20 mouse cellular contexts compared by ENCODE assay signal in the genomic region with DNA sequence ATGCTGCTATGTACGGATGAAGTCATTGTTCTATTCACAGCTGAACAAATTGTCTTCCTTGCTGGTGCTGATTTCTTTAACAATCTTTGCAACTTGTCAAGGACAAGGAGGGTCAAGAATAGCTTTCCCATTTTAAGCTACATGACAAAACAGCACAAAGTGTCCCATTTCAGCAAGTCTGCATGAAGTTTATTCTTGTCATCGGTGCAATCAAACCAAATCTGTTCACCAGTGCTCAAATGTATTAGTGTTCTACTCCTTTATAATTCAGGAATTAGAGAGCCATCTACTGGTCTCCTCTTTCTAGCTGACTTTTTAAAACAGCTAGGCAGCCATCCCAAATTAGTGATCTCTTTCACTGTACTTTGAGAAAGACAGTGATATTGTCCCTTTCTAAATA.
DNase-seq lines count a peak whose midpoint lies in the region; ATAC-seq and TF ChIP-seq lines count a peak whose summit lies in the region.
"Had no signal": no experiment of that assay in that cellular context is flagged by ENCODE, and none has a peak within 500 bp of the region (broad histone marks: within the 10 kb centered on the region; RNA-seq: fewer than 3 reads in every experiment).

No protein-coding gene starts in this region.

- peak; percentile 55 for TF ChIP-seq CTCF in forebrain, postnatal 0 days (IDR thresholded peaks at IDR 0.05; ENCODE audit: low read depth)

- no peaks in the 10 kb centered on the region for H3K4me1 ChIP-seq in forebrain, postnatal 0 days (ENCODE audit: insufficient read depth)
- H3K4me1 ChIP-seq in forebrain, embryonic 13.5 days: no peaks in the 10 kb centered on the region
- H3K4me1 ChIP-seq: heart, embryonic 10.5 days; limb, embryonic 10.5 days; midbrain, embryonic 10.5 days; stomach, embryonic 15.5 days had no signal

- no peaks in the 10 kb centered on the region for H3K36me3 ChIP-seq in forebrain, postnatal 0 days (ENCODE audit: insufficient read depth)
- H3K36me3 ChIP-seq in forebrain, embryonic 13.5 days (ENCODE audit: poor library complexity, severe bottlenecking): no peaks in the 10 kb centered on the region
- H3K36me3 ChIP-seq: heart, embryonic 10.5 days; limb, embryonic 10.5 days; midbrain, embryonic 10.5 days; stomach, embryonic 15.5 days had no signal

- peak; percentile 34; the same call in 1 of the 2 replicates for ATAC-seq in forebrain, postnatal 0 days
- no peak for ATAC-seq in forebrain, embryonic 13.5 days
- ATAC-seq: inflammation-experienced regulatory T-cells, adult 6 months had no signal

- H3K4me2 ChIP-seq in forebrain, postnatal 0 days (ENCODE audit: low read depth): no peak overlapping the region
- H3K4me2 ChIP-seq in forebrain, embryonic 13.5 days: no peak overlapping the region
- H3K4me2 ChIP-seq: stomach, embryonic 15.5 days had no signal

- 42% methylated on average over 2 of the region's 2 CpGs for WGBS in forebrain, postnatal 0 days
- 78% methylated on average over 2 of the region's 2 CpGs for WGBS in forebrain, embryonic 13.5 days

- H3K9ac ChIP-seq in forebrain, postnatal 0 days: no peak overlapping the region
- H3K9ac ChIP-seq in forebrain, embryonic 13.5 days: no peak overlapping the region
- H3K9ac ChIP-seq: liver, embryonic 14.5 days; stomach, embryonic 15.5 days had no signal

- peak; percentile 62 for DNase-seq in forebrain, postnatal 0 days
- peak; percentile 53 for DNase-seq in left cerebral cortex, adult 11 months (ENCODE audit: low spot score)
- DNase-seq in left cerebral cortex, postnatal 4 days: no peak
- peak; percentile 56 for DNase-seq in brain, embryonic 18.5 days (ENCODE audit: low read depth, low spot score)
- DNase-seq in retina, postnatal 1 day: peak; percentile 1
- DNase-seq in adrenal gland, postnatal 10 days: no peak
- DNase-seq: adrenal gland, postnatal 14 days; B cell, adult 2 months; cerebellum, adult 18-20 months; kidney, postnatal 10 days; lung, postnatal 14 days; thymus, postnatal 25 days had no signal

- no peak overlapping the region for H3K4me3 ChIP-seq in forebrain, postnatal 0 days (ENCODE audit: low read depth, low read length)
- H3K4me3 ChIP-seq in forebrain, embryonic 13.5 days: no peak overlapping the region
- H3K4me3 ChIP-seq: erythroblast, embryonic 14.5 days; heart, embryonic 10.5 days; limb, embryonic 10.5 days; midbrain, embryonic 10.5 days; stomach, embryonic 15.5 days had no signal

- H3K9me3 ChIP-seq in forebrain, postnatal 0 days (ENCODE audit: low read length): no peaks in the 10 kb centered on the region
- H3K9me3 ChIP-seq in forebrain, embryonic 13.5 days (replicated peaks): no peaks in the 10 kb centered on the region
- H3K9me3 ChIP-seq: heart, embryonic 10.5 days; limb, embryonic 10.5 days; midbrain, embryonic 10.5 days; stomach, embryonic 15.5 days had no signal

- intact Hi-C loops in left cerebral cortex, postnatal 4 days (cut with DNase I): loop anchor here (2.0 kb wide), 1 partner anchor 1520 kb away; no protein-coding TSS in a partner anchor

- H3K27ac ChIP-seq in forebrain, postnatal 0 days (ENCODE audit: low read depth, low read length): no peak overlapping the region
- H3K27ac ChIP-seq in forebrain, embryonic 13.5 days: no peak overlapping the region
- H3K27ac ChIP-seq: heart, embryonic 10.5 days; limb, embryonic 10.5 days; liver, embryonic 14.5 days; midbrain, embryonic 10.5 days; stomach, embryonic 15.5 days had no signal

- no peaks in the 10 kb centered on the region for H3K27me3 ChIP-seq in forebrain, postnatal 0 days (ENCODE audit: insufficient read depth, low read length)
- H3K27me3 ChIP-seq in forebrain, embryonic 13.5 days: no peaks in the 10 kb centered on the region
- H3K27me3 ChIP-seq: stomach, embryonic 15.5 days had no signal

Comparison
In these comparisons a context has a peak if more than half of its experiments do, and no peak if none do; other contexts are left out.
1. DNase-seq: peak in forebrain, postnatal 0 days (single experiment), left cerebral cortex, adult 11 months (single experiment), brain, embryonic 18.5 days (single experiment) and retina, postnatal 1 day (single experiment); none in left cerebral cortex, postnatal 4 days (single experiment) and adrenal gland, postnatal 10 days (single experiment).